Mouse (Mus musculus) Patski (cell line): ENCODE measurements at regions not wholly inside any gene's neighbourhood (a gene's known extent, or its start where the extent isn't known, plus 50 kb on each side); places are given as distances from the start of the nearest gene placed in this dataset.
"Not testable (repeated sequence)": the region's sequence is repeated elsewhere in the genome, so short reads cannot be mapped to it uniquely, and the experiment has no call there.

Experiments used
- ATAC-seq: fragments of 100-300 bp; one replicate; pipeline ENCODE4 v1.8.0; 2021
- CTCF ChIA-PET: fragments of 350-600 bp; sonication (Branson Sonifier 250); formaldehyde crosslinking; loops from one replicate; lab custom pipeline; 2022; ENCODE audit warnings: inconsistent platforms; lab: Charles Lee
- POLR2A ChIA-PET: fragments of 350-600 bp; sonication (Branson Sonifier 250); formaldehyde crosslinking; loops from one replicate; lab custom pipeline; 2022; ENCODE audit warnings: antibody characterized with exemption, inconsistent platforms; lab: Charles Lee
- DNase-seq: peaks from one replicate; pipeline ENCODE4 v3.0.0-alpha.2; 2011; ENCODE audit warnings: low read depth, low spot score
- H3K27me3 ChIP-seq: fragments of 371-371 bp; one replicate; pipeline ENCODE4 v1.5.1; 2021
- CTCF ChIP-seq: fragments of 100-300 bp; IDR thresholded peaks from one replicate; pipeline ENCODE4 v1.5.1; 2021
- in situ Hi-C: fragments of 300-500 bp; cut with MboI; formaldehyde crosslinking; loops from 3 replicates; pipeline ENCODE4 v1.11.1; 2018; ENCODE audit warnings: low pct_unique_long_range_greater_than_20kb, mixed read lengths

- ATAC-seq (no peak), DNase-seq (no peak)
- no peak for TF ChIP-seq CTCF
- POLR2A ChIA-PET: no interaction called here
- CTCF ChIA-PET: no interaction called here
- H3K27me3 ChIP-seq: no peaks in the 10 kb centered on the region
- in situ Hi-C loops: no loop called here
These were observed 360.0 kb upstream of the Adamts5 start for GRCm38 (mm10) chr16:86261612-86262011.

GRCm38 (mm10) chr16:86252630-86253029 is 351.0 kb upstream of the Adamts5 start:
- in situ Hi-C loops: no loop called here
- DNase-seq (no peak), ATAC-seq (no peak)
- CTCF ChIA-PET: no interaction called here
- no peaks in the 10 kb centered on the region for H3K27me3 ChIP-seq
- TF ChIP-seq CTCF: no peak
- POLR2A ChIA-PET: no interaction called here

- POLR2A ChIA-PET: no interaction called here
- H3K27me3 ChIP-seq: no peaks in the 10 kb centered on the region
- in situ Hi-C loops: no loop called here
- no peak for TF ChIP-seq CTCF
- no peak for DNase-seq
- no peak for ATAC-seq
- CTCF ChIA-PET: no interaction called here
These were observed 348.4 kb upstream of the Adamts5 start for GRCm38 (mm10) chr16:86250021-86250420.

GRCm38 (mm10) chr16:86244191-86244590 is 342.6 kb upstream of the Adamts5 start:
- TF ChIP-seq CTCF: no peak
- DNase-seq (no peak), ATAC-seq (no peak)
- H3K27me3 ChIP-seq: no peaks in the 10 kb centered on the region
- ChIA-PET CTCF (interaction anchor here (1.2 kb wide), 1 partner anchor 10 kb away, joined by 3 read pairs; no protein-coding TSS in a partner anchor), POLR2A (no interaction called here)
- in situ Hi-C loops: no loop called here

GRCm38 (mm10) chr16:86242766-86243510 is 341.3 kb upstream of the Adamts5 start:
- in situ Hi-C loops: no loop called here
- no peaks in the 10 kb centered on the region for H3K27me3 ChIP-seq
- ATAC-seq: no peak
- no peak for DNase-seq
- POLR2A ChIA-PET: no interaction called here
- CTCF ChIA-PET: no interaction called here
- TF ChIP-seq CTCF: no peak

- TF ChIP-seq CTCF: no peak
- ChIA-PET CTCF (no interaction called here), POLR2A (no interaction called here)
- ATAC-seq (no peak), DNase-seq (no peak)
- in situ Hi-C loops: no loop called here
- no peaks in the 10 kb centered on the region for H3K27me3 ChIP-seq
These were observed 321.4 kb upstream of the Adamts5 start for GRCm38 (mm10) chr16:86222997-86223396.

- ChIA-PET POLR2A (no interaction called here), CTCF (no interaction called here)
- in situ Hi-C loops: no loop called here
These were observed 308.9 kb upstream of the Adamts5 start for GRCm38 (mm10) chr16:86210547-86210946.

GRCm38 (mm10) chr16:86209319-86209718 is 307.7 kb upstream of the Adamts5 start:
- POLR2A ChIA-PET: no interaction called here
- CTCF ChIA-PET: no interaction called here
- TF ChIP-seq CTCF: no peak
- no peaks in the 10 kb centered on the region for H3K27me3 ChIP-seq
- in situ Hi-C loops: no loop called here
- no peak for DNase-seq
- no peak for ATAC-seq

More at GRCm38 (mm10) chr16:86210547-86210946, 308.9 kb upstream of the Adamts5 start:
- ATAC-seq: no peak
- H3K27me3 ChIP-seq: no peaks in the 10 kb centered on the region
- TF ChIP-seq CTCF: no peak
- no peak for DNase-seq

GRCm38 (mm10) chr16:86189874-86190273 is 288.2 kb upstream of the Adamts5 start:
- CTCF ChIA-PET: no interaction called here
- POLR2A ChIA-PET: no interaction called here
- ATAC-seq (no peak), DNase-seq (no peak)
- in situ Hi-C loops: no loop called here
- no peaks in the 10 kb centered on the region for H3K27me3 ChIP-seq
- TF ChIP-seq CTCF: no peak

- ChIA-PET POLR2A (no interaction called here), CTCF (no interaction called here)
- TF ChIP-seq CTCF: no peak
- in situ Hi-C loops: no loop called here
- ATAC-seq (no peak), DNase-seq (no peak)
- H3K27me3 ChIP-seq: no peaks in the 10 kb centered on the region
These were observed 287.3 kb upstream of the Adamts5 start for GRCm38 (mm10) chr16:86188966-86189365.

- ATAC-seq, H3K27me3 ChIP-seq, CTCF ChIA-PET, in situ Hi-C loops, DNase-seq: not testable (repeated sequence)
- POLR2A ChIA-PET: interaction anchor here (0.7 kb wide), 1 partner anchor 508 kb away, joined by 3 read pairs; no protein-coding TSS in a partner anchor
These were observed 286.0 kb upstream of the Adamts5 start for GRCm38 (mm10) chr16:86187609-86188008.
